Mouse (Mus musculus) adrenal gland (tissue): ENCODE results near the gene Ebf3.

Experiments
- intact Hi-C: fragments of 180-260 bp; cut with DNase I; formaldehyde crosslinking; loops from one replicate; pipeline ENCODE4 v1.15.1; 2025
- long read RNA-seq, 2 experiments: library from polyadenylated mRNA; unstranded; transcript quantifications; one replicate each; pipeline ENCODE4 v2.0.0; 2020; ENCODE audit warnings: borderline replicate concordance in 1 of 2; ENCODE audit not compliant: insufficient replicate concordance in 1 of 2

Gene Ebf3
- long read RNA-seq, experiment 1 = 0 reads
- long read RNA-seq, experiment 2 = 0 reads

DNA sequence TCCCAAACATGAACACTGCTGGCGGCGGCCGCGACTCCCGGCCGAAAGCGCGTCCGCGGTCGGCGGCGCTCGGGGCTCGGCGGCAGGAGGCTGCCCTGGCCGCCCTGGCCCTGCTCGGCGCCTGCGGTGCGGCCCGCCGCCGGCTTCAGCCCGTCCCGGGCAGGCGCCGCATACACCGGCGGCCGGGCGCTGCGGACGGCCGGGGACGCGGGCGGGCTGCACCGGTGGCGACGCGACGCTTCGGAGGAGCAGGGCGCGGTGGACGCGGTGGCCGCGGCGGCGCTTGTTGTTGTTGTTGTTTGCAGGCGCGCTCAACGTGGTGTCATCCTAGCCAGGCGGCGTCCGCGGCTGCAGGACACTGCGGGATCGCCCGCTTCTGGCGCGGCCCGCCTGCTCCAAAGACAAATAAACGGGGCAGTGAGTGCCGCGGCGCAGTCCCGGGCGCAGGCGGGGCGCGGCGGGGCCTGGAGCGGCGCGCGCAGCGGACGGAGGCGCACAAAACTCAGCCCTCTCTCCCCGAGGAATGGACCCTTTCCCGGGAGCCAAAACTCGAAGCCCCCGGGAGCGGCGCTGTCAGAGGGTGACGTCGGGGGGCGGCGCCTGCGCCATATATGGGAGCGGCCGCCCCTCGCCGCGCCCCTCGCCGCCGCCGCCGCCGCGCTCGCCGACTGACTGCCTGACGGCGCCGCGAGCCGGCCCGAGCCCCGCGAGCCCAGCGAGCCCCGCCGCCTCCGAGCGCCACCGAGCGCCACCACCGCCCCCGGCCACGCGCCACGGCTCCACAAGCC, at the start of gene Ebf3:
Gene Ebf3, minus strand, starts transcription at position 542 of the 788 bp plus-strand sequence.
- intact Hi-C loops = loop anchor here (10.0 kb wide), 1 partner anchor 239 kb away; no protein-coding TSS in a partner anchor

GRCm38 (mm10) chr7:137346860-137347259, 32.6 kb upstream of the Ebf3 start:
- intact Hi-C loops = no loop called here

DNA sequence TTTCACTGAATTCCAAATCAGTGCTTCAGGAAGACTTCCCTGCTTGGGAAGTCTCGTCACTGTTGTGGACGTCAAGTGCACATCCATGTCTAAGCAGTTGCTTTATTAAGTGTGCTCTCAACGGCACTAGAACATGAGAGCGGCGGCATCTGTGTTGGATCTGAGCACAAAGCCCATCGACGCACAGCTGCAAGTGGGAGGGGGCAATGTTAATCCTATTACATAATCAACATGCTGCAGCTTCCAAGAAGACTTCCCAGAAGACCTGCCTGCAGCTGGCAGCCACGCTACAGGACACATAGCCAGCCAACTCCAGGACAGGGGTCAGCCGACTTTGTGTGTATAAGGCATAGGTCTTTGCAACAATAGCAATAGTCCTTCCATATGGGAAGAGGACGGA, 31.8 kb upstream of the Ebf3 start:
- intact Hi-C loops = no loop called here

DNA sequence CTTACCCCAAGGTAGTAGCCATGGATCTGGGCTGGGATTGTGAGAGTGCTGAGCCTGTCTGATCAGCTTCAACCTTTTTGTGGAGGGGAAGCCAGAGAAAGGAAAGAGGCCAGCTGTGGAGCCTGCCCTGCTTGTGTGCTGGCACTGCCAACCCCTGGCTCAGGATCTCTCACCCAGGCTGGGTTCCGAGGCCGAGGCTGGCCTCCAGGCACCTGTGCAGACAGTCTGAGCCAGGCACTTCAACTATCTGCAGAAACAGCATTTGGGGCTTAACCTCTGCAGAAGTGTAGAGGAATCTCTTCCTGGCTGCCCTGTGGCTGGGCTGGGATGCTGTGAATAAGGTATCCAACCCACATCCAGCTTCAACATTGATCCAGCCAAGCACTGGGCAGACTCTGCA, 19.7 kb upstream of the Ebf3 start:
- intact Hi-C loops = no loop called here

DNA sequence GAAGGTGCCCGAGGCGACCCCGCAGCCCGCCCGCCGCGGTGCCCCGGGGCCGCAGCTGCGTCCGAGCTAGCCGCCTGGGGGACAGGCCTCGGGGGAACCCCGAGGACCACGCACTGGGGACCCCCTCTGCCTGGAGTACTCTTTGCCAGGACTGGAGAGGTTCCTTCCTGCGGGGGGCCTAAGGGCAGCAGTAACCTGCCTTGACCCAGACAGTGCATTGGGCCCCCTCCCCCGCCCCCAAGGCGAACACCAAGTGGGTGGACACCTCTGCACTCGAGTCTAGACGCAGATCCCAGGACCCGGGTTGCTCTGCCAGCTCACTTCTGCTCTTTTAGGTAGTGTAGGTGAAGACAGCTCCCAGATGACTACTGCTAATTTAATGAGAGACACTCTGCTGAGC, 8.7 kb upstream of the Ebf3 start:
- intact Hi-C loops = loop anchor here (5.0 to 10.0 kb wide), 4 partner anchors 1168 to 1531 kb away; no protein-coding TSS in a partner anchor

DNA sequence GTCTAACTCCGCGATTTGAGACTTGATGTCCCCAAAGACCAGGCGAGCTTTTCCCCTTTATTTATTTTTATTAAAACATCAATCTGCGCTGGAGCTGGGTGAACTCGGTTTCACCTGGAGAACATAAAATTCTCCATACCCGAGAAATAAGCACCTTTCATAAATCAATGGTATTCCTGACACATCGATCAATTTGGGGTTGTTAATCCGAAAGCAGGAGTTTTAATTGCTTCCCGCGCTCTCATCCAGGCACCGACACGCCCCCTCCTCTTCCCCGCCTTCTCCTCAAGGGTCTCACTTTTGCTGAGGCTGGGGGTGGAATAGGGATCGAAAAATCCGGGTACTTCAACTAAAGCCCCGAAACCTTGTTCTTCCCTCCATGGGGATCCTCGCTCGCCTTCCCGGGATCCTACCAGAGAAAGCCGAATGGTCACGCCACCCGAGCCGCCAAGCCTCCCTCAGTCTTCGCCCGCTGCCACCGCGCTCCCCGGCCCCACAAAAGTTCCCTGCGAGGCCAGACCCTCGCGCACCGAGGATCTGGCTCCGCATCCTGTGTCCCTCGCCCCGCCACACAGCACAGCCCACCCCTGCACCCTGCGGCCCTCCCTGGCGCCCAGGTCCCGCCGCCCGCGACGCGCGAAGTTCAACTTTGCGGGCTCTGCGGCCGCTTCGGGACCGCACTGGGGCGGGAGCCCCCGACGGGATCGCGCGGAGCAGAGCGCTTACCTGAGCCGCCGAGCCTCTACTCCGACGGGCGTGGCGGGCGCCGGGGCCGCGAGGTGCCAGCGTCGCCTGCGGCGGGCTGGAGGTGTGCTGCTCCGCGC, 7.9 kb upstream of the Ebf3 start:
- intact Hi-C loops = loop anchor here (5.0 to 10.0 kb wide), 4 partner anchors 1167 to 1530 kb away; no protein-coding TSS in a partner anchor

GRCm38 (mm10) chr7:137321141-137321813, 7.0 kb upstream of the Ebf3 start:
- intact Hi-C loops = loop anchor here (5.0 to 10.0 kb wide), 4 partner anchors 1166 to 1529 kb away; no protein-coding TSS in a partner anchor

GRCm38 (mm10) chr7:137320320-137320719, 6.1 kb upstream of the Ebf3 start:
- intact Hi-C loops = loop anchor here (5.0 to 10.0 kb wide), 4 partner anchors 1166 to 1528 kb away; no protein-coding TSS in a partner anchor

GRCm38 (mm10) chr7:137318924-137319885, 5.0 kb upstream of the Ebf3 start:
- intact Hi-C loops = loop anchor here (2.0 to 10.0 kb wide), 2 partner anchors 244 to 830 kb away; no protein-coding TSS in a partner anchor

GRCm38 (mm10) chr7:137318383-137318775, 4.1 kb upstream of the Ebf3 start:
- intact Hi-C loops = loop anchor here (2.0 to 10.0 kb wide), 2 partner anchors 244 to 830 kb away; no protein-coding TSS in a partner anchor

GRCm38 (mm10) chr7:137317659-137318382, 3.6 kb upstream of the Ebf3 start:
- intact Hi-C loops = loop anchor here (2.0 to 10.0 kb wide), 2 partner anchors 243 to 829 kb away; no protein-coding TSS in a partner anchor

GRCm38 (mm10) chr7:137316926-137317658, 2.8 kb upstream of the Ebf3 start:
- intact Hi-C loops = loop anchor here (10.0 kb wide), 1 partner anchor 242 kb away; no protein-coding TSS in a partner anchor

DNA sequence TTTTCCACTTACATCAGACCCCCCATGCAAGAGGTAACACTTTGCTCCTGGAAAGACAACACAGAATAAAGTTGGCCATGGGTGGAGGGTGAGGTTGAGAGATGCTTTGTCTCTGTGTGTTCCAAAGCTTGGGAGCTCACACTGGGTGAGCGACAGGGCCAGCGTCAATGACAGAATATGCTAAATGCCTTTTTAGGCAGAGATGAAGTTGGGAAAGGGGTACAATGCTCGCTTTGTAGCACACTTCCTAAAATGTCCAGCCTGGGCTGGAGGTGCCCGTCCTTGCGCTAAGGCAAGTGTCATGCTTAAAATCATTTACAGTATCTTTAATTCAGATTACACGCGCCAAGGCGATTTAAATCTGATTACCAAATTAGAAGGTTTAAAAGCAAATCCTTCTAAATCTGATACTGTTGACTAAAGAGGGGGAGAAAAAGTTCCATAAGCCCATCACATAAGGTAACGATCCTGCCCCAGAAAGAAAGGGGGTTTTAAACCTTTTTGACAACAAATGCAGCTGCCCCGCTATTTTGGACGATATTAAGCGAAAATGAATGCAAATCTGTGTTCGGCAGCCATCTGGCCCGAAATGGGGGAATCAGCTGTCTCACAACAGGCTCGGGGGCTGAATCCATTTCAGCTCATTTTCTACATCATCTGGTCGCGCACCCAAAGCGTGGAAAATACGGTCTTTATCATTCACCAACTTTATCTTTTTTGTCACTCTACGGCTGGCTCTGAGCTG, 2.1 kb upstream of the Ebf3 start:
- intact Hi-C loops = loop anchor here (10.0 kb wide), 1 partner anchor 242 kb away; no protein-coding TSS in a partner anchor

- intact Hi-C loops = loop anchor here (10.0 kb wide), 1 partner anchor 241 kb away; no protein-coding TSS in a partner anchor
These were observed 1.3 kb upstream of the Ebf3 start for GRCm38 (mm10) chr7:137315544-137315940.

DNA sequence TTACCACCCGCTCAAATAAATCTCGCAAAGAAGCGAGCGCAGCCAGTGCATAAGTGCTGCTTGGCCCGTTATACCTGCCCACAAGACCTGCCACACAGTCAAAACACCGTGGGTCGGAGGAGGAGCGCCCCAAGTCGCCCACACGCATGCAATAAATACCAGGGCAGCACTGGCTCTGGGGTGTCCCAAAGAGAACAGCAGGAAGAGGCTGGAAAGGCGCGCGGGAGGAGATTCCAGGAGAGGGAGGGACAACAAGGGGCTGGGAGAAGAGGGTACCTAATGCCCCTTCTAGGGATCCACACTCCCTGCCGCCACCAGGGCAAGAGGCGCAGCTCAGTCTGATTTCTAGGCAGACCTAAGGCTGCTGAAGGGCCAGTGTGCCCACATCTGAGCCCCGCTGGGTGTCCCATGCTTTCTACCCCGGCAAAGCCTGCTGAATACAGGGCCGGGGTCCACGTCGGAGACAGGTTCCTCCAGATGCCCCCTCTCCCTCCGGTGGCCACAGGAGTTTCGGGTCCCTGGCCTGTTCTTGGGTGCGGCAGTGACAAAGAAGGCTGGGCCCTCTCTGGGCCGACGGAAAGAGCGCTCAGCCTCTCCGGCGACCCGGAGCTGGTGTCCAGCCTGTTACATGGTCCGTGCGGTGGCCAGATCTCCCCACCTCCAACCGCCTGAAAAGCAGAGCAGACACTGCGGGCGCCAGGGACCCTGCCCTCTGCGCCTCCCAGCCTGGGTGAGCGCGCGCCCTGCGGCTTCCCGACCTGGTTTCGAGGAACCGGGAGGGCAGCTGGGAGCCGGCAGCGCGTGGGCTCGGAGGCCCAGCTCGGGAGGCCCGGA, 682 bp upstream of the Ebf3 start:
- intact Hi-C loops = loop anchor here (10.0 kb wide), 1 partner anchor 240 kb away; no protein-coding TSS in a partner anchor

DNA sequence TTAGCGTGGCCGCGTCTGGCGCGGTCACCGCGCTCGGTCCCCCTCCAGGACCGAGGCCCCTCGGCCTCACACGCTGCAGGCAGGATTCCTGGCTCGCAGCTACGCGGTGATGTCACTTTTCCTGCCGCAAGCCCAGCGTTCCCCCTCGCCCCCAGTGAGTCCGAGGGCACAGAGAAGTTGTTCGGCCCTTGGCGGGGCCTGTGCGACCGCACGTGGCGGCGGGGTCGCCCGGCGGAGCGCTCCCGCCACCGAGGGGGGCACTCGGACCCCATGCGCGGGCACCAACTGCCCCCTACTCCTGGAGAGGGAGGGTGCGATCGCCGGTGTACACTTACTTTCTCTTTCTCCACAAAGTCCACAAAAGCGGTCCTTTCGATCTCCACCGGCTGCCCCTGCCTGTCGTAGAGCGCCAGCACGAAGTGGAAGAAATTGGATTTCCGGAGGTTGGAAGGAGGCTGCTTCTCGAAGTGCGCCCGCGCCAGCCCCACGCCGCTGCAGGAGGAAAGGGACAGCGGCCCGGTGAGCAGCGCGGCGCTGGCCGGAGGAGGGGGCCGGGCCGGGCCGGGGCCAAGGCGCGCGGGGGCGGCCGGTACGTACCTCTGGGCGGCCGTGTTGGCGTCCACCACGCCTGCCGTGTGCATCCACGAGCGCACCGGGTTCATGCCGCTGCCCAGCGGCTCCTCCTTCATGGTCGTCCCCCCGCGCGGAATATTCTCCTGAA, 902 bp downstream of the Ebf3 start:
- intact Hi-C loops = loop anchor here (10.0 kb wide), 1 partner anchor 239 kb away; no protein-coding TSS in a partner anchor
